Mouse (Mus musculus) retina, adult 2 months (tissue): ENCODE measurements around the gene 4930451I11Rik.

Source experiments
- DNase-seq: peaks from one replicate; pipeline ENCODE4 v3.0.0-alpha.2; 2012; ENCODE audit warnings: low read depth, low spot score

4930451I11Rik gene

DNA sequence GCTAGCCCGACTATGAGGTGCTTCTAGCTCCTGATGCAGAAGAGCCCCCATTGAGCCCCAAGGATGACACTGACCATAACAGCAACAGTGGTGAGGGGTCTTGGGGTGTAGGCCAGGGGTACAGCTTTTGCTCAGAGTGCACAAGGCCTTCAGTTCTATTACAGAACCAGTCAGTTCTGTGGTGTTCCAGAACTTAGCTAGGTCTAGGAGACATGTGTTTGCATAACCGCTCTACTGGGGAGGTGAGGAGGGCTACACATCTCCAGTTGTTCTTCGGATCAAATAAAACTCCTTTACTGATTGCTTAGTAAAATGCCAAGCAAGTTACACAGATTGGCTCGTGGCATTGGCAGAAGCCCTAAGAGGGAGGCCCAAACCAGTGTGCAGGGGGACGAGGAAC is at the start of gene 4930451I11Rik:
Gene 4930451I11Rik, minus strand, starts transcription at position 101 of the 400 bp plus-strand sequence.
- no peak for DNase-seq

DNA sequence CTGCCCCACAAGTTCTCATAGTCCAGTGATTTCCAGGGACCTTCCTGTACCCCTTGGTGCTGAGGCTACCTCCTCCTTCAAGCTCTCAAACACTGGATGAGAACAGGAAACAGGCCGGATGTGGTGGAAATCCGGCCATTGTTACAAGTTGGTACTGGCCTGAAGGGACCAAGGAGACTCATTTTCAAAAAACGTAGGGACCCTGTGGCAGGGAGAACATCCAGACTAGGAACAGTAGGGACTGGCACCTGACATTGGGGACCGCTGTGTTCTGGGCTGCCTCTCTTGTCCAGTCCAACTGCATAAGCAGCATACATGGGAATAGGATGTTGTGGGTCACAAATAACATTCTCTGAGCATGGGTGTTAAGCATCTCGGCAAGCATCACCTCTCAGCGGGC is 49.6 kb upstream of the 4930451I11Rik start:
- DNase-seq: no peak

DNA sequence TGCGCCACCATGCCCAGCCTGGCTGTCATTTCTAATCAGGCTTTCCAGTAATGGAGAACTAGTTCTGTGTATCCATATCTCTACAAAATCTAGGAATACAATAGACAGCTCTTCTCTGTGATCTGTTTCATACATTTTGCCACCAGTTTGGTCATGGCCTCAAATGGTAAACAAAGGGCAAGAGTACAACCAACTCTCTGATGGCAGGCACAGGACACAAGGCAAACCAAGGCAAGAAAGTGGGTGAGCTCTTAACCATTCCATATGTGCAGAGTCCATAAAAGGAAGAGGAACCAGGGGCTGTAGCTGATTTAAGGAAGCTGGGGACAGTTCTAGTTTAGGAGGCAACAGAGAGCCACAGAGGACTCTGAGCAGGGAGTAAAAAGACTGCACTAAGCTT is 45.8 kb upstream of the 4930451I11Rik start:
- no peak for DNase-seq

DNA sequence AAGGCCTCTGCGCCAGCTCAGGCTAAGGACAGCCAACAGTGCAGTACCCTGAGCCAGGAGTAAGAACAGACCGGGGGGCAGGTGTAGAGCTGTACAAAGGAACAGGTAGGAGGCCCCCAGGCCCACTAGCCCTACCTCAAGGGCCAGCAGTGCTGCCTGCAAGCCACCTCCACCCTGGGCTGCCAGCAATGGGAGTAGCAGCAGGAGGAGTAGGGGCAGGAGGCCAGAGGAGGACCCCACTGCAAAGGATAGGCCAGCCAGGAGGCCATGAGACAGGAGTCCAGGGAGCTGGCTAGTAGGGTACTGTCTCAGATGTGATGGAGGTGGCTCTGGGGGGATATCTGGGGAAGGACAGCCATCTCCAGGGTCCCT is 39.1 kb upstream of the 4930451I11Rik start:
- no peak for DNase-seq

DNA sequence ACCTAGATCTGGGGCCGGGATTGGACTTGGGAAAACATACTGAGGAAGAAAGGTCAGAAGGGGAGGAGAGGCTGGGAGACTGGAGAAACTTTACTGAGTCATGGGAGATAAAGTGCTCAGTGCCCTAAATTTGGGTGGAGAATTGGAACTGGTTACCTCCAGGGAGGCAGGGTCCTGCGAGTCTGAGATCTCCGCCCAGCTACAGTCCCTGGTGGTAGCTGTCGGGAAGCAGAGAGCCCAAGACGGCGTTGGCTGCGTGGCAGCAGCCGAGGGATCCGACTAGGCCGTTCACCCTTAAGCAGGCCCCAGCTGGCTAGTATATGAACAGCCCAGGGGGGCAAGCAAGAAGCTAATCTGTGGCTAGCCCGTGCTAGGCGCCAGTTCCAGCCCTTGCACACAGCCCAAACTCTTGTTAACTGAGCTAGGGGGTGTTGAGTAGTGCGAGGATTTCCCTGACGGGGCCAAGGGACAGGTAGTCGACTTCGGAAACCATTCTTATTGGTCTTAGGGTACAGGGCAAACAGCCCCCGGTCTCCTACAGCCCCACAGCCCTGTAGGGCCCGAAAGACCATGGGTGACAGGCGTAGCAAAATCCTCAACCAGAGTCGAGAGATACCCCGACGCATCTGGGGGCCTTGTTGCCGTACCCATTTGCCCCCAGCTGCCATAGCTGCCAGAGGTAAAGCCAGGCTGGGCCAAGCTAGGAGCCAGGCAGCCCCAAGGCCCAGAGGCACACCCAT is 38.5 kb upstream of the 4930451I11Rik start:
- no peak for DNase-seq

DNA sequence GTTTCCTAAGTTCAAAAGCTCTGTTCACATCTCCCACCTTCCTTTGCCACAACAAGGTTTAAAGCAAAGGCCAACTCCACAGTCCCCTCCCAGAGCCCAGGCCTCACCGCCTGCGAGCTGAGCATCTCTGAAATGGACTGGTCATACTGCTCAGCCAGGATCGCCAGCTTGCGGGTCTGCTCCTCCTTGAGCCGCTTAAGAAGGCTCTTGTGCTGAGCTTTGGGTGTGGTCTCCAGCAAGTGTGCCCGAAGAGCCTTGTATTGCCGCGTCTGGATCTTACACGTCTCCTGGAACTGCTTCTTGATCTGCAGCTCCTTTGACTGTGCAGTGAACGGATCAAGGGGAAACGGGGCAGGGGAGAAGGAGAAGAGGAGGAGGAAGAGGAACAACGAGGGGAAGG is 36.6 kb upstream of the 4930451I11Rik start:
- DNase-seq: no peak

DNA sequence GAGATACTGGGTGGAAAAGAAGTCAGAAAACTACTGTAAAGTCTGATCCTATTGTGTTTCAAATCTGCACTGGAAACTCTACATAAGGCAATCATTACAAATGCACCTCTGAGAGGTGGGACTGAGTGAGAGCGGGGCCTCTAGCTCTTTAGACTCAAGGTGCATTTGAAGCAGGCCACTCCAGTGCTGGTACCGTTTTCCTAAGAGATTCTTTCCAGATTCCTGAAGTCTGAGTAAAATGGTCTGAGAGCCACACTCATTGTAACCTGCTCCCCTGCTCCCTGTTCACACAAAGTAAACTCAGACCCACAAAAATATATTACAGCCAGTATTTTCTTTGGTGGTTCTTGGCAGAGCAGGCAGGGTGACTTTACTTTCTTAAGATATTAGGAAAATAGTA is 36.1 kb upstream of the 4930451I11Rik start:
- DNase-seq: no peak

DNA sequence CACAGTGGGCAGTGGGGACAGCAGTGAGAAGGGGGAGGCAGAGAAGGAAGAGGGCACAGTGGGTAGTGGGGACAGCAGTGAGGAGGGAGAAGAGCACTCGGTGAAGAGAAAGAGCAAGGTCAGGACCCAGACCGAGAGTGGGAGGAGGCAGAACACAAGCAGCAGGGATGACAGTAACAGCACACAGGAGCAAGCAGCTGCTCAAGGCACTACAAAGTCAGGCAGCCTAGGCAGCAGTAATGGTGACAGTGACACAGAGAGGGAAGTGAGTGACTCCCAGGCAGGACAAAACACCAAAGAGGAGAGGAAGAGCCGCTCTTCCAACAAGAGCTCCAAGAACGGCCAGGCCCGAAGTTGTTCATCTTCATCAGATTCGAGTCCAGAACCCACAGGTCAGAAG is 32.4 kb upstream of the 4930451I11Rik start:
- DNase-seq: no peak

DNA sequence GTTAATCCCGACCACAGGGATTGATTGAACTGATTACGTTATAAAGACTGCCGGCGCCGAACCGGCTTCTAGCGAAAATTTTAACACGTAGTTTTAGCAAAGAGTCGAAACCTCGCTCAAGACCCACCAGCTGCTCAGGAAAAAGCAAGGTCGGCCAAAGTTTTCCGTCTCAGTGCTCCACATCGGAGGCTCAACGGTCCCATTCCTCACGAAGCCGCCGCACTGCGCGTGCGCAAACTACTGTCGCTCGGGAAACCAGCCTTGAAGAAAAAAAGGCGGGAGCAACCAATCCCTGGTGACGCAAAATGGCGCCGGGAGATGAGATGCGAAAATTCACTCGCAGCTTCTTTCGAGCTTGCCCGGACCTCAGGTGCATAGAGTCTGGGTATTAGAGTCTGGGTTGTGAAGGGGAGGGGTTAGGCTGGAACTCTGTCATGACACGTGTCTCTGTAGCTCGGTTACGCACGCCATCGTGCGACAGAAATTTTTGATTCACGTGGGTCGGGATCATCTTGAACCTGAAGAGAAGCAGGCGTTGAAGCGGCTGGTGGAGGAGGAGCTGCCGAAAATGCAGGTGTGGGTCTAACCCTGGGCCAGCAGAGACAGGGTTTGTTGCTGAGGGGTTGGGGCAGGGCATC is 30.8 kb upstream of the 4930451I11Rik start, which contains the start of gene Ino80e:
Gene Ino80e, minus strand, starts transcription at position 231 of the 638 bp plus-strand sequence.
- DNase-seq: peak; percentile 88

DNA sequence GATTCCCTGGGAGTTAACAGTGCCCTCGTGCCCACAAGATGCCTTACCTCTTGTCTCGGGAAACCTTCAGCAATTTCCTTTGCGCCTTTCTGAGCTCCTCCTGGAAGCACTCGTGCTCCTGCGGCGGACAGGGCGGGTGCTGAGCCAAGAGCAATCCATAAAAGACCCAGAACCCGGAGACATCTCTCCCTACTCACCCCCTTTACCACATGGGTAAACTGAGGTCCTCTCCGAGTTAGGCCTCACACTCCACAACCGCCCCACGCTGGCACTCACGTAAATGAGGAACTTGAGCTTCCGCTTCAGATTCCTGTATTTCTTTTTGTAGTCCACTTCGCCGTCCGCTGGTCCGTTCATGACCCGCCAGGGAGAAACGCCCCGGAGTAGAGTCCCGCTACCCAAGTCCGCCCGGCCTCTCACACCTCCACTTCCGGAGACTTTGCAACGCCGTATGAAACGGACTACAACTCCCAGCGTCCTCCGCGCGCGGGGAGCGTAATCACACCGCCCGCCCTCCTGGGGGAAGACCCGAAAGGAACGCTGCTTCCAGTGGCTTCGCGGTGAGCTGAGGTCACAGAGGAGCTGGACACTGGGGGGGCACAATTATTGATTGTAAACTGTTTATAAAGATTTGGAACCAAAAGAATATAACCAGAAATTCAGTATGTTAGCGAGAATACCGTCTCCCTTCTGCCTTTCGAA is 30.1 kb upstream of the 4930451I11Rik start, which contains the start of gene Hirip3:
Gene Hirip3, plus strand, starts transcription at position 544 of the 702 bp plus-strand sequence.
- DNase-seq: peak; percentile 87

DNA sequence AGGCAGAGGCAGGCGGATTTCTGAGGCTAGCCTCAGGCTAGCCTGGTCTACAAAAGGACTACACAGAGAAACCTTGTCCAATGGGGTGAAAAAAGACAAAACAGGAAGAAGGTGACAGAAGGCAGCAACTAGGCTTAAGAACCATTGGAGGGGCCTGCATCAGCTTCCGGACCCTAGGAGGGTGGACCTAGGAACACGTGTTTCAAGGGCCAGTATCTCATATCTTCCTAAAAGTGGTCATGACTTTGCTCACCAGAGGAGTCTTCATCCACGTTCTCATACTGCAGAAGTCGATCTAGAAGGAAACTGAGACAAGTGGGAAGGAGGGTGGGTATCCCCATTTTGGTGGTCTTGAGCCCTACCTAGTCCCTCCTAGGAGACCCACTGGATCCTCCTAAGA is 29.5 kb upstream of the 4930451I11Rik start:
- DNase-seq: no peak

DNA sequence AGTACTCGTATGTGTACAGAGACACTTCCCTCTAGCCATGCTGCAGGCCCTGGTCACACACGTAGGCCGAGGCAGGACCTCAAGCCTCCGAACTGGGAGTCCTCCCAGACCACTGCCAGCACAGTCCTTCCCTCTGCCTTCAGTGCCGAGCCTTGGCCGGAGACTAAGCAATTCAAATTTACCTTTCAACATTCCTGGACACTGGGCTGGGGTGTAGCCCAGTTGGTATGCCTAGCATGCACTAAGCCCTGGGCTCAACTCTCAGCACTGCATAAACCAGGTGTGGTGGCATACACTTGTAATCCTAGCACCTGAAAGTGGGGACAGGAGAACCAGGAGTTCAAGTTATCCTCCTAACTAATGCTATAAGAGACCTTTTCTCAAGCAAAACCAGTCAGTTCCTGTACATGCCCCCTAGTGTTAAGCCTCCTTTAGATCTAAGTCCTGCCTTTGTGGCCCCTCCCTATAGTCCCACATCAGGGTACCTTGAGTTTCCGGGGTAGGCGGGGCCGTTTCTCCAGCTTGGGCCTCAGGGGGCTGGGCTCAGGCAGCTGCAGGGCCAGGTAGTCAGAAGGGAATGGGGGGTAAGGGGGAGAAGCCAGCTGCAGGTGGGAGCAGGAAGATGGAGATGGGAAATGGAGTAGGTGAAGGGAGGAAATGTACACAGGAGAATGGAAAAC is 25.4 kb upstream of the 4930451I11Rik start:
- DNase-seq: no peak

DNA sequence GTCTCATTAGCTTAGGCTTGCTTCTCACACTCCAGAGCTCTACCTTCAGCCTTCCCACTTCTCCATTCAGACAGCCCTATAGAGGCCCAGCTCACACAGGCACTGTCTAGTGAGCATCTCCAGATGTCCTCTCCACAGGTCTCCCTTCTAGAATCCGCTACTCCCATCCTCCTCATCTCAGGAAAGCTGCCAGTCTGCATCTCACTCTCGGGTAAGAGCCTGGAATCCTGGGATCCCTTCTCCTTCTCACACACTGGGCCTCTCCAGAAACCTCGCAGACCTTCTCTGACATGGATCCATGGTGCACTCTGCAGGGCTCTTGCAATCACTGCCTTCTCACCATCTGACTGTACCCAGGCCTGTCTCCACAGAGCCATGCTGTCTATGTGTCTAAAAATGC is 24.2 kb upstream of the 4930451I11Rik start:
- DNase-seq: no peak

DNA sequence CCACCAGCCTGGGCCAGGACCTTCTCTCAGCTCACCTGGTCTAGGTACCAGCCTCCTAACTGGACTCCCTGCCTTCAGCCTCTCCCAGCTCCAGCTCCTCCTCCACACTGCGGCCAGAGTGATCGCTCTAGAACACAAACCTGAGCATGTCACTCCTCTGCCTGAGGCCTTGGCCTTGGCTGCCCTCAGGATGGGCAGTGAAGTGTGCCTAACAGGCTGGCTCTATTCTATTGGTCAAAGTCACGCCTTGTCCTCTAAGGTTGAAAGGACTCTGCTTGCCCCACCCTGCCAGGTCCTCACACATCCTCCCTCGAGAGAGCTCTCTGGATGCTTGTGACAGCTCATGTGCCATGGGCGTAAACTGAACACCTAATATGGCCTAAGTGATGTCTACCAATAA is 22.0 kb upstream of the 4930451I11Rik start:
- DNase-seq: no peak

DNA sequence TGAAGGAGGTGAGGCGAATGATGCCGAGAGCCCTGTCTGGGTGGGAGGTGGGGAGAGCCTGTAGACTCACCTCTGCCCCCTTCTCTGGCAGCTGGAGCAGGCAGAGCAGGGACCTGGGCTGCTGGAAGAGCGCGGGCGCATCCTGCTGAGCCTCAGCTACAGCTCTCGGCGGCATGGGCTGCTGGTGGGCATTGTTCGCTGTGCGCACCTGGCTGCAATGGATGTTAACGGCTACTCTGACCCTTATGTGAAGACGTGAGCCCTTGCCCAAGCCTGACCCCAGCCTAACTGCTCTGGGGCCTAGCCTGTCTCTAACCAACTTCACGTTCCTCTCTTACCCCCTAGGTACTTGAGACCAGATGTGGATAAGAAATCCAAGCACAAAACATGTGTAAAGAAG is 19.8 kb upstream of the 4930451I11Rik start:
- no peak for DNase-seq

DNA sequence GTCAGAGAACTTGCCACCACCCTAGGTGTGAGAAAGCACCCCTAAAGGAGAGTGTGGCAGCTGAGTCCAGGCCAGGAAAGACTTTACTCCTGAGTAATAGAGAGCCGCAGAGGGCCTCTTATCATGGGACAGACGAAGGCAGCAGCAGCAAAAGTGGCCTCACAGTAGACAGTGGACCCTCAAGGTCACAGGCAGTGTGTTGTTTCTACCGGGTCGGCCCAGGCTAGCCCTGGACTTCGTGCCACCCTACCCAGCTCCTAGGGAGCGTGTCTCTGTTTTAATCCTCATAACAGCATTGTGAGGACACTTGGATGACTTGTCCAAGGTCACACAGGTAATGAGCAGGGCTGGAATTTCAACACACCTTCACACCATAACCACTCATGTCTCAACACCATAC is 18.7 kb upstream of the 4930451I11Rik start:
- no peak for DNase-seq

DNA sequence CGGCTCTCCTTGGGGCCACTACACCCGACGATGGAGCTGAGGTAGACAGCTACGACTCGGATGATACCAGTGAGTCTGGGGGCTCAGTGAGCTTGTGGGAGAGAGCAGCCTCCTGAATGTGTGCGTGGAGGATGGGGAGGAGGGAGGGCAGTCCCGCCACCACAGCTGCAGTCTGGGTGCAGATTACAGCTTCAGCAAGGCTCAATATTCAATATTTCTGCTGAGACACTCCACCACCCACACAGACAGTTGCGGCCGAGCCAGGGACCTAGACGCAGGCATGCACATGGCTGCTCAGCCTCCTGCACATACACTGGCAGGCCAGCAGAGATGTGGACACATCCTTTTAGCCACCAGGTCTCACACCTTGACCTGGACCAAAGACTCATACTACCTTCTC is 17.4 kb upstream of the 4930451I11Rik start:
- no peak for DNase-seq

DNA sequence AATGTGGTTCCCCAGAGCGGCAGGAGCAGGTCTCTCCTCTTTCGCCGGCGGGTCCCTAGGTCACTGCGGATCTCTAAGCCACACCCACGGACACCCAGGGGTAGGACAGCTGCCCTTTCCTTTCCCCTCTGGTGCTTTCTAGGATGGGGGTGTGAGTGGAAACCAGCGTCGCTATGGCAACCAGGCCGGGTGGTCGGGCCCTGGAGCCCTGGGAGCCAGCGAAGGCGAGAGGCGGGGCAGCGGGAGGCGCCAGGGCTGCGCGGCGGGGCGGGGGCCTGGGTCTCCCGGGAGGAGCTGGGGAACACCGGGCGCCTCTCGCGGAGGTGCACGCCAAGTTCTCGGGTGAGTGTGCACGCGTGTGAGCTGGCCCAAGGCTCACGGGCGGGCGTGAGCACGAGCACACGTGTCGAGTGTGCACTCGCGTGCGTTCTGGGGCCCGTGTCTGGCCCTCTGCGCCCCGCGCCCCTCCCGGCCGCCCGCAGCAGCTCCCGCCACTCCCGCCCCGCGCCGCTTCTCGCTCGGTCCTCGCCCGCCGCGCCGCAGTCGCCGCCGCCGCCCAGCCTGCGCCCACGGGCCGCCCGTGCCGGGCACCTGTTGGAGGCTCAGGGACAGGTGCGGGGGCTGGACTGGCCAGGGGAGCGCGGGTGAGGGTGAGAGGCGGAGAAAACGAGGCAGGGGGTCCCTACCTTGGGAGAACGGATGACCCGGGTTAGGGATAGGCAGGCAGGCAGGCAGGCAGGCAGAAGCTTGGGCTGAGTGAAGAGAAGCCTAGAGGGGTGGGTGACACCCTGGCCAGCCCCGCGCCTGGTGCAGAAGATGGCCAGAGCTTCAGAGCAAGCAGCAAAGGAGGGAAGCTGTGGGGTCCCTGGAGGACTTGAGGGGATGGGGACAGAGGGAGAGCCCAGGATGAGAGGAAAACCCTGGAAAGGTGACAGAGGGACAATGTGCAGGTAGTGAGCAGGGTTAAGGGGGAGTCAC is 16.3 kb upstream of the 4930451I11Rik start:
- no peak for DNase-seq

DNA sequence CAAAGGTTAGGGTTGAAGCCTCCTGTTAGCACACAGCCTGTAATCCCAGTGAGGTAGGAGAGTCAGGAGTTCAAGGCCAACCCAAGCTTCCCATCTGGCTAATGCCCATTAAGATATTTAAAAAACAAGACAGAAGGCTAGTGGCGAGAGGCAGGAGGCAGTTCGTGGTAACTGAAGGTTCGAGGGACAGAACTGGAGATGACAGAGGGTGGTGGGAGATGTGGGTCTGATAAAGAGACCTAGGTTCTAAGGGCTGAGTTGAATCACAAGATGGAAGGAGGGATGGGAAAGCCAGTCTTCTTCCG is 15.6 kb upstream of the 4930451I11Rik start, which contains the start of gene Doc2a:
Gene Doc2a, plus strand, starts transcription at position 301 of the 305 bp plus-strand sequence.
- no peak for DNase-seq

DNA sequence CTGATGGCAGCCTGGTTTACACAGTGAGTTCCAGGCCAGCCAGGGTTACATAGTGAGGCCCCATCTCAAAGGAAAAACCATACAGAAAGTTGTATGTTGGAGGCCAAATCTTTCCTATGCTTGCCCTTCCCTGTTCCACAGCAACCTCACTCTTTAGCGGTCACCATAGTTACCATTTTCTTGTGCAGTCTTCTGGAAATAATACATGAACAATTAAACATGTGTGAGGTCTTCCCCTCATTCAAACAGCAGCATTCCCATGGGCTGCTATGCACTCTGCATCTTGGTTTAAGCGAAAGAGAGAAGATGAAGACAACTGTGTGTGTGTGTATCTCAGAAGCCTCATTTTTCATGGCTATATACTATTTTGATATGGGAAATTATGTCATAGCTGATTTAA is 14.1 kb upstream of the 4930451I11Rik start:
- no peak for DNase-seq

DNA sequence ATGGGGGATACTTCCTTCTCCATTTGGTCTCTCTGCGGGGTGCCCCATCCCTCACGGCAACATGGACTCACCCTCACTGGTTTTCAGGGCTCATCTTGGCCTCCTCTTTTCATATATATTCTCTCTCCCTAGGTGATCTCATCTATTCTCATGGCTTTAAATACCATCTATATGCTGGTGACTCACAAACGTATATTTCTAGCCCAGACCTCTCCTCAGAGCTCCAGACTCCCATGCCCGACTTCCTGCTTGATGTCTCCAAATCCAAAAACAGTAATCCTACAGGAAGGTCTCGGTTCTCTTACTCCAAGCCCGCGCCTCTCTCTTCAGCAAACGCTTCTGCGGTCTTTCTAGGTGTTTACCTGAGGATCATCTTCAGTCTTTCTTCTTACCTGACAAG is 11.8 kb upstream of the 4930451I11Rik start:
- DNase-seq: no peak
